Mouse (Mus musculus) embryo, embryonic 9.5 days (tissue): ENCODE data around the gene Rreb1.

Experiments
- DNase-seq: peaks from one replicate; pipeline ENCODE4 v3.0.0-alpha.2; 2017; ENCODE audit errors: extremely low spot score

Gene Rreb1

GRCm38 (mm10) chr13:37876836-37877235, 98.6 kb downstream of the Rreb1 start:
- no peak for DNase-seq

GRCm38 (mm10) chr13:37877241-37877640, 99.0 kb downstream of the Rreb1 start:
- DNase-seq: no peak

- DNase-seq: no peak
These were observed 100.7 kb downstream of the Rreb1 start for GRCm38 (mm10) chr13:37878918-37879331.

- no peak for DNase-seq
These were observed 101.4 kb downstream of the Rreb1 start for GRCm38 (mm10) chr13:37879556-37879955.

- no peak for DNase-seq
These were observed 101.8 kb downstream of the Rreb1 start for GRCm38 (mm10) chr13:37880035-37880434.

- DNase-seq: no peak
These were observed 102.5 kb downstream of the Rreb1 start for GRCm38 (mm10) chr13:37880581-37881130.

GRCm38 (mm10) chr13:37882521-37882920, 104.3 kb downstream of the Rreb1 start:
- DNase-seq: no peak

GRCm38 (mm10) chr13:37883008-37883407, 104.8 kb downstream of the Rreb1 start:
- no peak for DNase-seq

- no peak for DNase-seq
These were observed 107.2 kb downstream of the Rreb1 start for GRCm38 (mm10) chr13:37885392-37885791.

- no peak for DNase-seq
These were observed 107.8 kb downstream of the Rreb1 start for GRCm38 (mm10) chr13:37886024-37886423.

- no peak for DNase-seq
These were observed 116.6 kb downstream of the Rreb1 start for GRCm38 (mm10) chr13:37894756-37895155.

- DNase-seq: no peak
These were observed 117.5 kb downstream of the Rreb1 start for GRCm38 (mm10) chr13:37895564-37896254.

- no peak for DNase-seq
These were observed 118.2 kb downstream of the Rreb1 start for GRCm38 (mm10) chr13:37896423-37896822.

GRCm38 (mm10) chr13:37898772-37899171, 120.6 kb downstream of the Rreb1 start:
- no peak for DNase-seq

GRCm38 (mm10) chr13:37903036-37903435, 124.8 kb downstream of the Rreb1 start:
- no peak for DNase-seq

GRCm38 (mm10) chr13:37903476-37903875, 125.3 kb downstream of the Rreb1 start:
- DNase-seq: no peak

GRCm38 (mm10) chr13:37904436-37904835, 126.2 kb downstream of the Rreb1 start:
- no peak for DNase-seq

GRCm38 (mm10) chr13:37908061-37908460, 129.9 kb downstream of the Rreb1 start:
- no peak for DNase-seq

GRCm38 (mm10) chr13:37908493-37908892, 130.3 kb downstream of the Rreb1 start:
- no peak for DNase-seq

GRCm38 (mm10) chr13:37909225-37909624, 131.0 kb downstream of the Rreb1 start:
- no peak for DNase-seq

GRCm38 (mm10) chr13:37912011-37912410, 133.8 kb downstream of the Rreb1 start:
- no peak for DNase-seq

- DNase-seq: peak; percentile 21
These were observed 134.6 kb downstream of the Rreb1 start for GRCm38 (mm10) chr13:37912591-37913467.

- no peak for DNase-seq
These were observed 135.8 kb downstream of the Rreb1 start for GRCm38 (mm10) chr13:37913963-37914362.
